Mouse (Mus musculus): Measurements from ENCODE around the gene H2-D1. TPM values are rescaled to one million over a fixed set of nuclear protein-coding genes. Genes with fewer than 3 reads are reported as not detected.
A peak's percentile ranks its signal among the peaks of the same experiment; 100 is the strongest.

Gene H2-D1
- polyA plus RNA-seq, 1 experiment, result 592 TPM

GRCm38 (mm10) chr17:35253293-35254093, 9.0 kb upstream of the H2-D1 start:
- no peak overlapping the region for H3K27ac ChIP-seq (ENCODE audit: insufficient read depth, low read depth, low read length)
- WGBS, result 78% methylated on average over 32 of the region's 32 CpGs

DNA sequence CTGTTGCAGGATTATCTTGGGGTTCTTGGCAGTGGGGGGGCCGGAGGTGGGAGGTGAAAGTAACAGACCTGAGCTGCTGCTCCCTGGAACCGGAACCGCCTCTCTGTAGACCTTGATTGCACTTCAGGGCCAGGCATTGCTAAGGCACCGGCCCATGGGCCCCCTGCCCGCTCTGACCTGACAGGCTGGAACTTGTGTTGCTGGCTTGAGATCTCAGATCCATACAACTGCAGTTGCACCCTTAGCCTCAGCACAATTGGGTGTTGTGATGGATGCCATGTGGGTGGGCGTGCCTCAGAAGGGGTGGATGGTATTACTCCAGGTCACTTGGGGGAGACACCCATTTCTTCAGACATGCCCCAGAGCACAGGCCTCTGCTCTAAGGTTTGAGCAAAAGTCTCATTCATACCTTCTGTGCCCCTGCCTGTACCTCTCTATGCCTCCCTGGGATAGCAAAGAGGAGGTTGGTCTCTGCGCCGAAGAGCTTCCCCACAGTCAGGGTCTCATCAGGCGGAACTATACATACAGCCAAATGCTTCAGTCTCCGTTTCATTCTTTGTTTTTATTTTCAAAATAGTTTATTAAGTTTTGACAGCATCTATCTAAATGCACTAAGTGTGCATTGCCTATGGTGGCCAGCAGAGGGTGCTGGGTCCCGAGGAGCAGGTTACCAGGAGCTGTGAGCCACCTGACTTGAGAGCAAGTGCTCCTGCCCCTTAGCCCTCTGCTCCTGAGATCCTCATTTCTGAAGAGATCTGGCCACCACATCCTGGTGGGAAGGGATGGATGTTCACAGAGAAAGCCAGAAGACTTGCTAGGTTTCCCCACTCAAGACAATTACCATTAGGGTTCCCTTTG, 8.1 kb upstream of the H2-D1 start:
- H3K4me3 ChIP-seq (ENCODE audit: insufficient read depth, low read depth, low read length), result no peak overlapping the region
- WGBS, result 57% methylated on average over 11 of the region's 11 CpGs
- H3K4me1 ChIP-seq (ENCODE audit: control insufficient read depth, insufficient read depth, low read length), result 0 out of 2 replicates have a peak, but pooled peaks cover 2% of the 10 kb centered on the region
- no peak overlapping the region for H3K27ac ChIP-seq (ENCODE audit: insufficient read depth, low read depth, low read length)
- TF ChIP-seq CTCF (IDR thresholded peaks at IDR 0.05; ENCODE audit: insufficient read depth, low read depth, low read length) (peak; percentile 45; the same call in 1 of the 2 replicates), POLR2A (IDR thresholded peaks at IDR 0.05; ENCODE audit: insufficient read depth, low read depth, low read length) (no peak)

More at GRCm38 (mm10) chr17:35253293-35254093, 9.0 kb upstream of the H2-D1 start:
- Histone ChIP-seq H3K4me3 (ENCODE audit: insufficient read depth, low read depth, low read length) (no peak overlapping the region), H3K4me1 (ENCODE audit: control insufficient read depth, insufficient read depth, low read length) (0 out of 2 replicates have a peak, but pooled peaks cover 2% of the 10 kb centered on the region)
- TF ChIP-seq POLR2A (IDR thresholded peaks at IDR 0.05; ENCODE audit: insufficient read depth, low read depth, low read length) (no peak), CTCF (IDR thresholded peaks at IDR 0.05; ENCODE audit: insufficient read depth, low read depth, low read length) (no peak)

GRCm38 (mm10) chr17:35255301-35255700, 7.2 kb upstream of the H2-D1 start:
- WGBS, result 74% methylated on average over 3 of the region's 3 CpGs
- Histone ChIP-seq H3K4me1 (ENCODE audit: control insufficient read depth, insufficient read depth, low read length) (0 out of 2 replicates have a peak, but pooled peaks cover 2% of the 10 kb centered on the region), H3K4me3 (ENCODE audit: insufficient read depth, low read depth, low read length) (no peak overlapping the region), H3K27ac (ENCODE audit: insufficient read depth, low read depth, low read length) (no peak overlapping the region)
- no peak for TF ChIP-seq CTCF (IDR thresholded peaks at IDR 0.05; ENCODE audit: insufficient read depth, low read depth, low read length)
- TF ChIP-seq POLR2A (IDR thresholded peaks at IDR 0.05; ENCODE audit: insufficient read depth, low read depth, low read length), result no peak

GRCm38 (mm10) chr17:35255704-35256103, 6.8 kb upstream of the H2-D1 start:
- TF ChIP-seq CTCF (IDR thresholded peaks at IDR 0.05; ENCODE audit: insufficient read depth, low read depth, low read length) (no peak), POLR2A (IDR thresholded peaks at IDR 0.05; ENCODE audit: insufficient read depth, low read depth, low read length) (no peak)
- WGBS, result 50% methylated on average over 4 of the region's 4 CpGs
- H3K4me3 ChIP-seq (ENCODE audit: insufficient read depth, low read depth, low read length), result no peak overlapping the region

GRCm38 (mm10) chr17:35257378-35257777, 5.2 kb upstream of the H2-D1 start:
- no peak overlapping the region for H3K4me3 ChIP-seq (ENCODE audit: insufficient read depth, low read depth, low read length)
- no peak for TF ChIP-seq POLR2A (IDR thresholded peaks at IDR 0.05; ENCODE audit: insufficient read depth, low read depth, low read length)

More at GRCm38 (mm10) chr17:35255704-35256103, 6.8 kb upstream of the H2-D1 start:
- Histone ChIP-seq H3K4me1 (ENCODE audit: control insufficient read depth, insufficient read depth, low read length) (0 out of 2 replicates have a peak, but pooled peaks cover 2% of the 10 kb centered on the region), H3K27ac (ENCODE audit: insufficient read depth, low read depth, low read length) (no peak overlapping the region)

DNA sequence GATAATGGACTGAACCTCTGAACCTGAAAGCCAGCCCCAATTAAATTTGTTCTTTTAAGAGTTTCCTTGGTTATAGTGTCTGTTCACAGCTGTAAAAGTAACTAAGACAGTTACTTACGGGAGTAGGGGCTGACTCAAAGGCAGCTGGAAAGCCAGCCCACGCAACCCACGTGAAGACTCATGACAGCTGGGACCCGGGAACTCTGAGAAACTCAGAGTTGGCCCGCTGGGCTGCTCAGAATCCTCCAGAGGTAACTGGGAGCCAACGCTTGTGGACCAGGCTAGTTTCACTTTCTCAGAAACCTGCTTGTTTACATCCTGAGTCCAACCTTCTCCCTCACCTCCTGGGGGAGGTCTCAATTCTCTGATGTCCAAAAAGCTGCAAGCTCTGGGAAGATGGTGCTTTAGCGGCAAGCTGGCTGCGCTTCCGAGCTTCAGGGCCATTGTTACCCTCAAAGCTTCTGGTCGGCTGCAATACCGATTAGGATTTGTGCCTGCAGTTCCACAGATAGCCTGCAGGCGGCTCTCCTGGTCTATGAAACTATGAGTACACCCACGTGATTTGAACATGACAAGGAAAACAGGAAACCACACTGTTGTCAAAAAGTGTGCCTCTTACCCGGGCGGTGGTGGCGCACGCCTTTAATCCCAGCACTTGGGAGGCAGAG, 4.6 kb upstream of the H2-D1 start:
- no peaks in the 10 kb centered on the region for H3K4me1 ChIP-seq (ENCODE audit: control insufficient read depth, insufficient read depth, low read length)
- TF ChIP-seq CTCF (IDR thresholded peaks at IDR 0.05; ENCODE audit: insufficient read depth, low read depth, low read length) (peak; percentile 48; the same call in 1 of the 2 replicates), POLR2A (IDR thresholded peaks at IDR 0.05; ENCODE audit: insufficient read depth, low read depth, low read length) (no peak)
- H3K4me3 ChIP-seq (ENCODE audit: insufficient read depth, low read depth, low read length), result peak overlapping the region; percentile 26
- 4% methylated on average over 17 of the region's 17 CpGs for WGBS
- H3K27ac ChIP-seq (ENCODE audit: insufficient read depth, low read depth, low read length), result no peak overlapping the region

More at GRCm38 (mm10) chr17:35257378-35257777, 5.2 kb upstream of the H2-D1 start:
- WGBS, result 40% methylated on average over 1 of the region's 1 CpGs
- Histone ChIP-seq H3K27ac (ENCODE audit: insufficient read depth, low read depth, low read length) (no peak overlapping the region), H3K4me1 (ENCODE audit: control insufficient read depth, insufficient read depth, low read length) (no peaks in the 10 kb centered on the region)

DNA sequence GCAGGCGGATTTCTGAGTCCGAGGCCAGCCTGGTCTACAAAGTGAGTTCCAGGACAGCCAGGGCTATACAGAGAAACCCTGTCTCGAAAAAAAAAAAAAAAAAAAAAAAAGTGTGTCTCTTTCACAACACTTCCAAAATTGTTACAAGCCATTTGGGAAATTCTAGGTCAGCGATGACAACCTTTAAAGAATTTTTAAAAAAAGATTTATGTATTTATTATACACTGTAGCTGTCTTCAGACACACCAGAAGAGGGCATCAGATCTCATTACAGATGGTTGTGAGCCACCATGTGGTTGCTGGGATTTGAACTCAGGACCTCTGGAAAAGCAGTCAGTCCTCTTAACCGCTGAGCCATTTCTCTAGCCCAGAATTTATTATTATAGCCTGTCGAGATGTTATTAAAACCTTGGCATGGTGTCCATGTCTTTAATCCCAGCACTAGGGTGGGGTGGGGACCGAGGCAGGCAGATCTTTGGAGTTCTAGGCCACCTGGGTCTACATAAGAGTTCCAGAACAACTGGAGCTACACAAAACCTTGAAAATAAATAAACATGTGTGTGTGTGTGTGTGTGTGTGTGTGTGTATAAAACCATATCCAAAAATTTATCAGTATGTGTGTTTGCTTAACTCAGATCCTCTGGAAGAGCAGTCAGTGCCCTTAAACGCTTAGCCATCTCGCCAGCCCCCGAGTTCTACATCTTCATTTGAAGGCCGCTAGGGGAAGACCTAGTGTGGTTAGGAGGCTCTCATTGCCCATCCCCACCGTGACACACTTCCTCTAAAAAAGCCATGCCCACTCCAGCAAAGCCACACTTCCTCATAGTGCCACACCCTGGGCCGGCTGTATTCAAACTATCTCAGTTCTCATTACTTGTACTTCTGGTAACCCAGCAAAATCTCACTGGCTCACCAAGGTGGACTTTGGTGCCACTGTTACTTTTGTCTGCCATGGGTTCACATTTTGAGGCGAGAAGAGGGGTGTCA, 3.7 kb upstream of the H2-D1 start:
- H3K4me1 ChIP-seq (ENCODE audit: control insufficient read depth, insufficient read depth, low read length), result peaks cover 3% of the 10 kb centered on the region; the same call in 1 of the 2 replicates
- no peak overlapping the region for H3K4me3 ChIP-seq (ENCODE audit: insufficient read depth, low read depth, low read length)
- no peak for TF ChIP-seq POLR2A (IDR thresholded peaks at IDR 0.05; ENCODE audit: insufficient read depth, low read depth, low read length)
- no peak for TF ChIP-seq CTCF (IDR thresholded peaks at IDR 0.05; ENCODE audit: insufficient read depth, low read depth, low read length)
- WGBS, result 67% methylated on average over 14 of the region's 14 CpGs
- H3K27ac ChIP-seq (ENCODE audit: insufficient read depth, low read depth, low read length), result no peak overlapping the region
